Mouse (Mus musculus): Measurements from ENCODE around the gene Palm. TPM values are rescaled to one million over a fixed set of nuclear protein-coding genes. Genes with fewer than 3 reads are reported as not detected.

Gene Palm
- polyA plus RNA-seq, 1 experiment from 2014 or later, result 66.6 TPM

- Histone ChIP-seq H3K36me3 (ENCODE audit: control insufficient read depth, insufficient read depth, low read length) (no peaks in the 10 kb centered on the region), H3K4me3 (ENCODE audit: low read depth, low read length) (no peak overlapping the region), H3K4me1 (ENCODE audit: control insufficient read depth, insufficient read depth, low read length) (peaks cover 14% of the 10 kb centered on the region; the same call in 1 of the 2 replicates), H3K4me2 (no peak overlapping the region), H3K27me3 (ENCODE audit: control insufficient read depth, insufficient read depth, low read length) (peaks cover 34% of the 10 kb centered on the region), H3K9ac (ENCODE audit: low read depth, low read length) (no peak overlapping the region), H3K27ac (ENCODE audit: low read depth, low read length) (no peak overlapping the region), H3K9me3 (replicated peaks; ENCODE audit: control insufficient read depth, low read length) (no peaks in the 10 kb centered on the region)
- 36% methylated on average over 27 of the region's 27 CpGs for WGBS (ENCODE audit: insufficient replicate concordance)
- no peak for ATAC-seq (replicated peaks; ENCODE audit: insufficient number of reproducible peaks, low FRiP score, low TSS enrichment)
Observed at GRCm38 (mm10) chr10:79783920-79784800, 9.2 kb upstream of the Palm start.

- H3K9me3 ChIP-seq (replicated peaks; ENCODE audit: control insufficient read depth, low read length), result no peaks in the 10 kb centered on the region
- H3K4me1 ChIP-seq (ENCODE audit: control insufficient read depth, insufficient read depth, low read length), result 0 out of 2 replicates have a peak, but pooled peaks cover 3% of the 10 kb centered on the region
- WGBS (ENCODE audit: insufficient replicate concordance), result 33% methylated on average over 7 of the region's 7 CpGs
- ATAC-seq (replicated peaks; ENCODE audit: insufficient number of reproducible peaks, low FRiP score, low TSS enrichment), result no peak
- no peak overlapping the region for H3K9ac ChIP-seq (ENCODE audit: low read depth, low read length)
- no peak overlapping the region for H3K4me2 ChIP-seq
- H3K27me3 ChIP-seq (ENCODE audit: control insufficient read depth, insufficient read depth, low read length), result peaks cover 15% of the 10 kb centered on the region; the same call in 1 of the 2 replicates
- H3K36me3 ChIP-seq (ENCODE audit: control insufficient read depth, insufficient read depth, low read length), result no peaks in the 10 kb centered on the region
- no peak overlapping the region for H3K4me3 ChIP-seq (ENCODE audit: low read depth, low read length)
- H3K27ac ChIP-seq (ENCODE audit: low read depth, low read length), result no peak overlapping the region
Observed at GRCm38 (mm10) chr10:79788386-79789158, 4.8 kb upstream of the Palm start.

- Histone ChIP-seq H3K9me3 (replicated peaks; ENCODE audit: control insufficient read depth, low read length) (no peaks in the 10 kb centered on the region), H3K4me2 (no peak overlapping the region), H3K27ac (ENCODE audit: low read depth, low read length) (no peak overlapping the region), H3K4me1 (ENCODE audit: control insufficient read depth, insufficient read depth, low read length) (peaks cover 6% of the 10 kb centered on the region; the same call in 1 of the 2 replicates), H3K9ac (ENCODE audit: low read depth, low read length) (no peak overlapping the region), H3K4me3 (ENCODE audit: low read depth, low read length) (no peak overlapping the region), H3K36me3 (ENCODE audit: control insufficient read depth, insufficient read depth, low read length) (no peaks in the 10 kb centered on the region), H3K27me3 (ENCODE audit: control insufficient read depth, insufficient read depth, low read length) (peaks cover 9% of the 10 kb centered on the region; the same call in 1 of the 2 replicates)
- 57% methylated on average over 2 of the region's 2 CpGs for WGBS (ENCODE audit: insufficient replicate concordance)
- no peak for ATAC-seq (replicated peaks; ENCODE audit: insufficient number of reproducible peaks, low FRiP score, low TSS enrichment)
Observed at GRCm38 (mm10) chr10:79789581-79789980, 3.8 kb upstream of the Palm start.

GRCm38 (mm10) chr10:79790861-79791260 is 2.5 kb upstream of the Palm start, which contains the start of gene Prss57:
Gene Prss57, minus strand, starts transcription at chr10:79790961.
- H3K4me2 ChIP-seq, result no peak within 1 kb of the TSS
- no peaks in the 10 kb centered on the region for H3K36me3 ChIP-seq (ENCODE audit: control insufficient read depth, insufficient read depth, low read length)
- H3K27me3 ChIP-seq (ENCODE audit: control insufficient read depth, insufficient read depth, low read length), result no peaks in the 10 kb centered on the region
- H3K4me1 ChIP-seq (ENCODE audit: control insufficient read depth, insufficient read depth, low read length), result peaks cover 6% of the 10 kb centered on the region; the same call in 1 of the 2 replicates
- no peak within 1 kb of the TSS for H3K9ac ChIP-seq (ENCODE audit: low read depth, low read length)
- no peak for ATAC-seq (replicated peaks; ENCODE audit: insufficient number of reproducible peaks, low FRiP score, low TSS enrichment)
- WGBS (ENCODE audit: insufficient replicate concordance), result 76% methylated on average over 4 of the region's 4 CpGs
- no peak within 1 kb of the TSS for H3K4me3 ChIP-seq (ENCODE audit: low read depth, low read length)
- H3K9me3 ChIP-seq (replicated peaks; ENCODE audit: control insufficient read depth, low read length), result no peaks in the 10 kb centered on the region
- no peak within 1 kb of the TSS for H3K27ac ChIP-seq (ENCODE audit: low read depth, low read length)

- 68% methylated on average over 5 of the region's 5 CpGs for WGBS (ENCODE audit: insufficient replicate concordance)
- no peak for ATAC-seq (replicated peaks; ENCODE audit: insufficient number of reproducible peaks, low FRiP score, low TSS enrichment)
- no peaks in the 10 kb centered on the region for H3K9me3 ChIP-seq (replicated peaks; ENCODE audit: control insufficient read depth, low read length)
- H3K4me3 ChIP-seq (ENCODE audit: low read depth, low read length), result no peak overlapping the region
- no peaks in the 10 kb centered on the region for H3K27me3 ChIP-seq (ENCODE audit: control insufficient read depth, insufficient read depth, low read length)
- H3K4me2 ChIP-seq, result no peak overlapping the region
- H3K9ac ChIP-seq (ENCODE audit: low read depth, low read length), result no peak overlapping the region
- peaks cover 10% of the 10 kb centered on the region for H3K4me1 ChIP-seq (ENCODE audit: control insufficient read depth, insufficient read depth, low read length)
- H3K36me3 ChIP-seq (ENCODE audit: control insufficient read depth, insufficient read depth, low read length), result no peaks in the 10 kb centered on the region
- no peak overlapping the region for H3K27ac ChIP-seq (ENCODE audit: low read depth, low read length)
Observed at GRCm38 (mm10) chr10:79792339-79793040, 882 bp upstream of the Palm start.

- Histone ChIP-seq H3K9ac (ENCODE audit: low read depth, low read length) (peak overlapping the region; percentile 94), H3K4me1 (ENCODE audit: control insufficient read depth, insufficient read depth, low read length) (peaks cover 10% of the 10 kb centered on the region), H3K9me3 (replicated peaks; ENCODE audit: control insufficient read depth, low read length) (no peaks in the 10 kb centered on the region), H3K27ac (ENCODE audit: low read depth, low read length) (peak overlapping the region; percentile 42), H3K36me3 (ENCODE audit: control insufficient read depth, insufficient read depth, low read length) (no peaks in the 10 kb centered on the region), H3K4me3 (ENCODE audit: low read depth, low read length) (peak overlapping the region; percentile 87), H3K4me2 (peak overlapping the region; percentile 93), H3K27me3 (ENCODE audit: control insufficient read depth, insufficient read depth, low read length) (no peaks in the 10 kb centered on the region)
- WGBS (ENCODE audit: insufficient replicate concordance), result 2% methylated on average over 36 of the region's 38 CpGs
- ATAC-seq (replicated peaks; ENCODE audit: insufficient number of reproducible peaks, low FRiP score, low TSS enrichment), result no peak
Observed at GRCm38 (mm10) chr10:79793738-79794490, 542 bp downstream of the Palm start.

GRCm38 (mm10) chr10:79794491-79794931 is 1.1 kb downstream of the Palm start:
- 7% methylated on average over 10 of the region's 10 CpGs for WGBS (ENCODE audit: insufficient replicate concordance)

More at GRCm38 (mm10) chr10:79794491-79794931, 1.1 kb downstream of the Palm start:
- Histone ChIP-seq H3K27me3 (ENCODE audit: control insufficient read depth, insufficient read depth, low read length) (no peaks in the 10 kb centered on the region), H3K4me1 (ENCODE audit: control insufficient read depth, insufficient read depth, low read length) (peaks cover 10% of the 10 kb centered on the region), H3K4me2 (peak overlapping the region; percentile 93), H3K27ac (ENCODE audit: low read depth, low read length) (peak overlapping the region; percentile 42), H3K4me3 (ENCODE audit: low read depth, low read length) (peak overlapping the region; percentile 87), H3K36me3 (ENCODE audit: control insufficient read depth, insufficient read depth, low read length) (no peaks in the 10 kb centered on the region), H3K9me3 (replicated peaks; ENCODE audit: control insufficient read depth, low read length) (no peaks in the 10 kb centered on the region), H3K9ac (ENCODE audit: low read depth, low read length) (peak overlapping the region; percentile 94)
- 0 out of 2 replicates have a peak, but pooled peaks have one; percentile 16 for ATAC-seq (replicated peaks; ENCODE audit: insufficient number of reproducible peaks, low FRiP score, low TSS enrichment)

Data from heart, embryonic 11.5 days (tissue).